Mouse (Mus musculus): Measurements from ENCODE around the gene Gtpbp3.

DNA sequence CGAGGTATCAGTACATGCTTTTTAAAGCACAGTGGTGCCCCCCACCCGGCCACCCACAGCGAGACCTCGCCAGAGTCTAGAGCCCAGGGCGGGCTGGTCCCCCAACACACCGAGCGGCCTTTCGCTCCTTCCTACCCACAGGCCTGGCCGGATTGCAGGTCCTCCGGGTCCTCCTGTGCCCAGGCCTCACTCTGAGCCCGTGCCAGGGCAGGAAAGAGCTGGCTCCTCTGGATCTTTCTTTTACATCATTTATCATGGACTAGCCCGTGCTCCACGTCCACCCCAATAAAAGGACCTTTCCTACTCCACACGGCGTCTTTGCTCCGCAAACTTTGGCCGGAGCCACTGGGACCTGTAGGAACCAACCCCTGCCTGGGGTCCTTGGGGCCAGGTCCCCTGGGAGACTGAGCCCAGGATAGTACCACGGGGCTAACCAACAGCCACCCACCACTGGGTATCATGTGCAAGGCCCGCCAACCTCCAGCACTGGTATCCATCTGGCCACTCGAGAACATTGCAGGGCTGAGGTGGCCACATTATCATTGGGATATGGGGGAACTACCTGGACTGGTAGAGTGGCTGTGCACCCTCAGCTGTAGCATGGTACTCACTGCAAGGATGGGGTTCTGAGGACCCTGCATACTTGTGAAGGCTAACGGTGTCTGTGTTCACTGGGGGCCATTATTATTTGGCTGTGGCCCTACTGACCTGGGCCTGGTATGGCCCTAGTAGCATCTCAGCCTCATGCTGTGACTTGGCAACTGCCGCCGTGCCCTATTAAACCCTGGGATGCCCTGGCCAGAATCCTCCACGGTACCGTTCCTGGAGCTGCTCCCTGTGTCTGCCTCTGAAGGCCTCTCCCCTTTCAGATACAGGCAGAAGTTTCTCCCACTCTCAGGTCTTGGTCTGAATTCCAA, 12.9 kb upstream of the Gtpbp3 start:
- no peak for TF ChIP-seq EP300 (IDR thresholded peaks at IDR 0.05)
- no peak for TF ChIP-seq CTCF (IDR thresholded peaks at IDR 0.05)

All from lung, postnatal 0 days (tissue).